Mouse (Mus musculus) heart, postnatal 14 days (tissue): ENCODE data around the gene Mast1. TPM values are rescaled to one million over a fixed set of nuclear protein-coding genes. Genes with fewer than 3 reads are reported as not detected.

ENCODE experiments used
- DNase-seq, 2 experiments: peaks; one replicate each; pipeline ENCODE4 v3.0.0; 2021 to 2022
- intact Hi-C: fragments of 180-260 bp; cut with DNase I; formaldehyde crosslinking; loops from one replicate; pipeline ENCODE4 v1.15.1; 2025
- microRNA-seq, 2 experiments: library from miRNA; unstranded; fragments of <30 nt; microRNA quantifications; one replicate each; pipeline ENCODE4 v1.2.0; 2021 to 2022
- total RNA-seq, 2 experiments: library from RNA; stranded (reverse); gene quantifications; 2 replicates each; pipeline ENCODE4 v1.2.3; 2021

Mast1 gene
- total RNA-seq, 2 experiments from 2014 or later, result not detected

DNA sequence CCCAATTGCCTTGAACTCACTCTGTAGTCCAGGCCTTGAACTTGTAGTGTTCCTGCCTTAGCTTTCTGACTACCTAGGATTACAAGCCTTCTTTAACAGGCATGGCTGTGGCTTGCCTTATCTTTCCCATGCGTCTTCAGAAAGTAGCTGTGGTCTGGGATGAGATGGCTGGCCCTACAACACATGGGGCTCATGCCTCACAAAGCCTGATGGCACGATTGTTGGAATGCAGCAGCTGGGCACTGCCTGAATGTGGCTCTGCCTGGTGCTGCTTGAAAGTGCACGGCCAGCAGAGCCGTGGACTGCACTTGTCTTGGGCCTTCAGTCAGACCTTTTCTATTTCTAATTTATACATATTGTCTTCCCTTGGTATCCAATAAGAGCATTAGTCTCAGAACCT is 52.4 kb downstream of the Mast1 start:
- DNase-seq, result no peak
- intact Hi-C loops, result no loop called here

DNA sequence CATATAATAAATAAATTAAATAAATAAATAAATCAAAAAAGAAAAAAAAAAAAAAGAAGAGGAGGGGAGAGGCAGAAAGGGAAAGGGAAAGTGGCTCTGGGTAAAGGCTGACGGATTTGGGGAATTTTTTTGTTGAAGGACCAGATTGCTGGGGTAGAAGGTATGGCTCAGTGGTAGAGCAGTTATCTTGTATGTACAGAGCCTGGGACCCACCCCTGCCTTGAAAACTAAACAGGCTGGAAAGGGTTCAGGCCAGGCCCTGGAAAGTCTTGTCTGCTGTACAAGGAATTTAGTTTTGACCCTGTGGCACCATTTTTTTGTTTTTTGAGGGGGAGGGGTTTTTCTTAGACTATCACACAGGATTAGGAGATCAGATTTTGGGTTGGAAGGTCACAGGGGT is 58.2 kb downstream of the Mast1 start:
- intact Hi-C loops, result no loop called here

DNA sequence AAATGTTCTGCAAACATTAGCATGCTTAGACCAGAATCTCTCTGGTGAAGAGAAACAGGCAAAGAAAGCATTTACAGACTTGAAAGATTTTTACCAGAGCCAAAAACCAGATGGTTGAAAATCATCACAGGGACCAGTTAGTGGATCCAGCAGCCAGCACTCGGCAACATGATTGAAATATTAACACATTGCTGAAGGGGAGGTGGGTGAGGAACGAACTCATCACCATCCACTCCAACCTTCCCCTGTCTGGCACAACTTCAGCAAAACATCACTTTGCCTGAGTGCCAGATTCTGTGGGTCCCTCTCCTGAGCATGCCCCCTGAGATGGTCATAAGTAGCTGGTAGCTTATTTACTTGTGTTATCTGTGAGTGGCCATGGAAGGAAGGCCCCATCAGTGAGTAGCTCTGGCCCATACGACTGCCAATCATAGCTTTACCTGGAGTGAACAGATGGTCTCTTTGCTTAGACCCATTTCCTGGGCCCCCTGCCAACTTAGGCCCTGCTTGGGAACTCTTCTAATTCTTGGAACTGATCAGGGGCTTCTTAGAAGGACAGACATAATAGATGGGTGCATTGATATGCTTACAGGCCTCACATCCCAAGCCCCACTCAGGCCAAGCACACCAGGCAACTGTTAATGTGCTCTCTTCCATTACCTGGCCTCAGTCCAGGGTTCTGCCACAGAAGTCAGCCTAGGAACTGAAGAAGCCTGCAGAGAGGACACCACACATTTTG is 59.7 kb downstream of the Mast1 start:
- intact Hi-C loops, result no loop called here
- DNase-seq, result no peak

More for the DNA sequence above, 58.2 kb downstream of the Mast1 start:
- no peak for DNase-seq

DNA sequence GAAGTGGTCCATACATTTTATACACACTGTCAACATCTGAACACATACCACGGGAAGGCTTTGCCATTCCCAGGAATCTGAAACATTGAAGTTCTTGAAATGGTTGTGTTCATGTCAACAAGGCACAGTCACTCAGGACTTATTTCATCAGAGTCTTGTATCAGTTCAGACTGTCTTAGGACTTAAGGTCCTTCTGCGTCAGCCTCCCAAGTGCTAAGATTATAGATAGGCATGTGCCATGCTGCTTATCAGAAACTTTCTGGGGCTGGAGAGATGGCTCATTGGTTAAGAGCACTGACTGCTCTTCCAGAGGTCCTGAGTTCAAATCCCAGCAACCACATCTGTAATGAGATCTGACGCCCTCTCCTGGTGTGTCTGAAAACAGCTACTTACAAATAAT is 62.8 kb downstream of the Mast1 start:
- intact Hi-C loops, result no loop called here
- no peak for DNase-seq

DNA sequence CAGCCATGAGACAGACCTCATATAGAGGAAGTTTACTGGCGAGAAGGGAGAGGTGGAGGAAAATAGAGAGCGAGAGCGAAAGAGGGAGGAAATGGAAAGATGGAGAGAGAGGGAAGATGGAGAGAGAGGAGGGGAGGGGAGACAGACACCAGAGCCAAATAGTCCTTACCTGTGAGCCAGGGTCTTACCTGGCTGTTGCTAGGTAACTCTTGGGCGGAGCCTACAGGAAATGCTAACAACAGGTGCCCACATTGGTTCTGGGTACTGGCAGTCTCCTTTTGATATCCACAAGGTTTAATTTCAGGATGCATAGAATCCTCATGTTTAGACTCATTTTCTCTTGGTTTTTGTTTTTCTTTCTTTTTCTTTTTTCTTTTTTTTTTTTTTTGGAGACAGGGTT is 64.1 kb downstream of the Mast1 start:
- DNase-seq, result no peak
- intact Hi-C loops, result no loop called here

DNA sequence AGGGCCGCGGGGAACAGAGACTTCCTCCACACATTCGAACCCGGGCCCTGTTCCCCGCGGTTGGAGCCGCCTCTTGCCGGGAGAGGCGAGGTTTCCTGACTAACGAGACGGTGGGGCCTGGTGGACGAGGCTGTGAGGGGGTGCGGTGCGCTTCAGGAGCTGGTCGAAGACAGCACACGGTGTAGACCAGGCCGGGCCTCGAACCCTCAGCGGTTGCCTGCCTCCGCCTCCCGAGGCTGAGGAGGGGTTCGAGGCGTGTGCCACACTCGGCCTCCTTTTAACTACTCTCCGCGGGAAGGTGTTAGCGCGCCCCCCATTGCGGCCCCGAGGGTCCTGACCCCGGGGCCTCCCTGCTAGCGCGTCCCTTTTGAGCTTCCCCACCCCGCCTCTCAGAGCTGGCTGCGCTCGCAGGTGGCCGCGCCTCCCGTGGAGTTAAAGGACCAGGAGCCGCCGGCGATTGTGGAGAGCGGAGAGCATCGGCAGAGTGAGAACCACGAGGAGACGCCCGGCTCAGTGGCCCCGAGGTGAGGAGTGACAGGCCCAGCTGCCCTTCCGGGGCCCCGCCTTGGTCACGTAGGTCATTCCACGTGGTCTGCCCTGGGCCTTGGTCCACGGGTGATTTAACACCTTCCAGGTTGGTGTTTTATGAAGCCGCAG is 64.7 kb downstream of the Mast1 start:
- peak; percentile 26 to 30 for DNase-seq
- intact Hi-C loops, result no loop called here

DNA sequence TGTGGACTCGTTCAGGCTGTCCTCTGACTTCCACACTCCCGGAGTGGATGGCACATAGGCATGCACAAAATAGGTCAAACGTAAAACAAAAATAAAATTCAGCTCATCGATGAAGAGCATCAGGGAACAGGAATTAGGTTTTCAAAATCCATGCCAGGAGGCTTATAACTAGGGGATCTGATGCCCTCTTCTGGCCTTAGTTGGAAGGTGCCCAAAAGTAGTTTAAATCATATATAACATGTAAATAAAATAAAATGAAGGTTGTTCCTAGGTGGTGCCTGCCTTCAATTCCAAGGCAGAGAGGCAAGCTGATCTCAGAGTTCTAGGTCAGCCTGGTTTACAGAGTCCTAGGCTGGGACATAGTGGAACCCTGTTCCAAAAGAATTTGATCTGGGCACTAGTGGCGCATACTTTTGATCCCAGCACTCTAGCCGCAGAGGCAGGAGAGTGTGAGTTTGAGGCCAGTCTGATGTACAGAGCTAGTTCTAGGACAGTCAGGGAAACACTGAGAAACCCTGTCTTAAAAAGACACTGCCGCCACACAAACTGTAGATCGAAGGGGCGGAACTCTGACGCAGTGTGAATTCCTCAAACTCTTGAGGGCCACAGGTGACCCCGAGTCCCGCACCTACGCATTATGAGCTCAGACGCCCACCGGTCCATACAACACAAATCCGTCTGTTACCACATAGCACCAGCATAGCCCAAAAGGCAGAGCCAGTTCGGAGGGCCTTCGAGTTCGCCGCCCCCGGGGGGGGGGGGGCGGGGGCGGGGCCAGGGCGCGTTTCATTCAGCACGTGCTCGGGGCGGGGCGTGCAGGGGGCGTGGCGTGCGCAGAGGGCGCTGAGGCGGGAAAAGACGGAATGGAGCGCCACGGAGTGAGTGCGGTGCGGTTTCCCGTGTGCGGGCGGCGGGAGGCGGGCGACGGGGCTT is 65.5 kb downstream of the Mast1 start, which contains the start of gene Syce2:
Gene Syce2, plus strand, starts transcription at position 736 of the 933 bp plus-strand sequence.
- intact Hi-C loops, result no loop called here
- DNase-seq, result peak; percentile 78 to 86

Small RNA genes lying within 50 kb of the gene (microRNA-seq; reads per million reads assigned to microRNA genes)
- gene Gm24197 (0 to 6.4 reads per million in 2 experiments), gene Mir7069 (2.2 to 8.7 reads per million in 2 experiments)

Other genes with a start within 250 kb of the Mast1 start
- 10 to 100 TPM; 35.6 to 40.5 TPM for gene Nacc1, start 249.5 kb downstream of the Mast1 start, total RNA-seq
- 1 to 10 TPM; 5.8 to 6.7 TPM for gene Lyl1, start 235.9 kb downstream of the Mast1 start, total RNA-seq
- under 1 TPM; 0.54 to 0.69 TPM for gene G430095P16Rik, start 214.4 kb downstream of the Mast1 start, total RNA-seq
- 100 to 1,000 TPM; 276 to 280 TPM for gene Nfix, start 137.0 kb downstream of the Mast1 start, total RNA-seq
- gene Dand5, start 114.5 kb downstream of the Mast1 start, total RNA-seq, result 1 to 10 TPM; 6.1 to 6.4 TPM
- gene Gadd45gip1, start 105.8 kb downstream of the Mast1 start, total RNA-seq, result 10 to 100 TPM; 23.0 to 25.0 TPM
- 10 to 100 TPM; 78.9 to 79.9 TPM for gene Rad23a, start 96.7 kb downstream of the Mast1 start, total RNA-seq
- 100 to 1,000 TPM; 262 to 331 TPM for gene Calr, start 90.4 kb downstream of the Mast1 start, total RNA-seq
- 10 to 100 TPM; 23.7 to 27.8 TPM for gene Farsa, start 80.4 kb downstream of the Mast1 start, total RNA-seq
- gene Syce2, start 65.2 kb downstream of the Mast1 start, total RNA-seq, result 1 to 10 TPM; 2.2 to 3.7 TPM
- 10 to 100 TPM; 41.4 to 42.0 TPM for gene Gcdh, start 43.4 kb downstream of the Mast1 start, total RNA-seq
- not detected for gene Klf1, start 35.4 kb downstream of the Mast1 start, total RNA-seq
- gene Dnase2a, start 28.8 kb downstream of the Mast1 start, total RNA-seq, result 1 to 10 TPM; 5.9 to 7.3 TPM
- not detected for gene Rtbdn, start 9.6 kb upstream of the Mast1 start, total RNA-seq
- gene Gm49661, start 32.1 kb upstream of the Mast1 start, total RNA-seq, result 1 to 10 TPM; 1.1 to 2.7 TPM
- gene Prdx2, start 32.2 kb upstream of the Mast1 start, total RNA-seq, result 100 to 1,000 TPM; 627 to 727 TPM
- gene Rnaseh2a, start 32.4 kb upstream of the Mast1 start, total RNA-seq, result 10 to 100 TPM; 39.7 to 50.7 TPM
- 10 to 100 TPM; 11.2 to 13.9 TPM for gene Junb, start 41.4 kb upstream of the Mast1 start, total RNA-seq
- 1 to 10 TPM; 1.6 to 2.0 TPM for gene Hook2, start 53.2 kb upstream of the Mast1 start, total RNA-seq
- not detected for gene Best2, start 77.2 kb upstream of the Mast1 start, total RNA-seq
- 10 to 100 TPM; 65.7 to 67.1 TPM for gene Asna1, start 87.9 kb upstream of the Mast1 start, total RNA-seq
- 10 to 100 TPM; 90.8 to 99.1 TPM for gene Trir, start 89.5 kb upstream of the Mast1 start, total RNA-seq
- 10 to 100 TPM; 28.0 to 42.2 TPM for gene Tnpo2, start 99.6 kb upstream of the Mast1 start, total RNA-seq
- gene Fbxw9, start 122.7 kb upstream of the Mast1 start, total RNA-seq, result 1 to 10 TPM; 6.8 to 9.1 TPM
- gene Gm5741, start 130.6 kb upstream of the Mast1 start, total RNA-seq, result not detected
- 10 to 100 TPM; 23.5 to 27.8 TPM for gene Dhps, start 134.4 kb upstream of the Mast1 start, total RNA-seq
- gene Wdr83os, start 143.4 kb upstream of the Mast1 start, total RNA-seq, result 10 to 100 TPM; 37.0 to 40.2 TPM
- 10 to 100 TPM; 27.2 to 27.6 TPM for gene Wdr83, start 143.9 kb upstream of the Mast1 start, total RNA-seq
- 10 to 100 TPM; 30.4 to 37.8 TPM for gene Man2b1, start 145.9 kb upstream of the Mast1 start, total RNA-seq
- gene Zfp791, start 185.7 kb upstream of the Mast1 start, total RNA-seq, result 1 to 10 TPM; 2.0 to 2.5 TPM
- gene Cks1brt, start 214.6 kb upstream of the Mast1 start, total RNA-seq, result not detected